Mouse (Mus musculus): ENCODE data around the gene Ccdc15.

The Ccdc15 gene

GRCm38 (mm10) chr9:37230486-37231195 is 117.6 kb downstream of the Ccdc15 start:
- peak; percentile 17 for DNase-seq

GRCm38 (mm10) chr9:37229880-37230325 is 118.3 kb downstream of the Ccdc15 start:
- peak; percentile 77 for DNase-seq

Measured in lung, postnatal 36 days (tissue).